Mouse (Mus musculus) lung, postnatal 36 days (tissue): ENCODE measurements at regions not wholly inside any gene's neighbourhood (a gene's known extent, or its start where the extent isn't known, plus 50 kb on each side); places are given as distances from the start of the nearest gene placed in this dataset.

ENCODE experiments used
- DNase-seq: peaks from one replicate; pipeline ENCODE4 v3.0.0; 2022; ENCODE audit warnings: mixed read lengths

DNA sequence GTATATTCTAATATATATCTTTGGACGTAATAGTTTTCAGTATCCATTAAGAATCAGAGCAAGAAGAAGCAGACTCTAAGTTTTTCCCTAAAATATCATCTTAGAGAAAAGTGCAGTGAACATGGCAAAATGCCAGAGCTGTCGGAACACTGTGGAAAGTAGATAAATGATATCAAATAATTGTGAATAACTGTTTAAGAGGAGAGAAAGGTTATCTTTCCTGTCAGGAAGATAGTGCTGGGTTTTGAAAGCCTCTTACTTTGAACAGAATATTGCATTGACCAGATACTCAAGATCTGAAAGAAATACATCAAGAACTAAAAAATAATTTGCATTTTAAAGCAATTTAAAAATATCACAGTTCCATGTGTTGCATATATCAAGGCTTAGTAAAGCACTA lies 1549.2 kb downstream of the Pcdh18 start:
- DNase-seq: no peak

DNA sequence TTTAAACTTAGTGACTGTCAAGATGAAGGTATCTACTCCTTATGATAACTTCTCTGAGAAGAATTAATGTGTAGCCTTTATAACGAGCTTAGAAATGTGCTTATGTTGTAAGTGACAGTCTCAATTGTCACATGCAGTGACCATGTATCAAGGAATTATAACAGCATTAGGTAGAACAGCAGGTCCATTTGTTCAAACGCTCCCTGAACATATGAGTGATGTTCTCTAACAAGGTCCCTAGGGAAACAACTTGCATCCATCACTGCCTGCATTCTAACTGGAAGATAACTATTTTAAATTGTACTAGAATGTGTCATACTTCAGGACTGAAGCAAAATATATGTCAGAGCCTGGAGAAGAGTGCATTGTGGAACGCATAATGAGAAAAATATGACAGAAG lies 1562.8 kb downstream of the Pcdh18 start:
- no peak for DNase-seq

DNA sequence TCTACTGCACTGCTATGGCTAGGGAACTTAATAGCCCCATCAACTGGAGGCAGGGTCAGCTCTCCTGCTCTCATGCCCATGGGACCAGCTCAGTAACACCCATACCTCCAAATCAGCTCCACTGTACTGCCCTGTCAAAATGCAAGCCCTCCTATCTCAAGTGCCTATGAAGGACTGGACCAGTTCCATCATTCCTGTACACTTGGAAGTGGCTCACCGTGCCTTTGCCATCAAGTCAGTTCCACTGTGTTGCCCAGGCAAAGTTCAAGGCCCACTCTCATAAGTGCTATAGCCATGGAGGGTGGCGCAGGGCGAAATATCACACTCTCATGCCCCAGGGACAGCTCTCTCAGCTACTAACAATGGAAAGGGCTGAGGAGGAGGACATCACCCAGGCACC lies 1612.2 kb downstream of the Pcdh18 start:
- no peak for DNase-seq

DNA sequence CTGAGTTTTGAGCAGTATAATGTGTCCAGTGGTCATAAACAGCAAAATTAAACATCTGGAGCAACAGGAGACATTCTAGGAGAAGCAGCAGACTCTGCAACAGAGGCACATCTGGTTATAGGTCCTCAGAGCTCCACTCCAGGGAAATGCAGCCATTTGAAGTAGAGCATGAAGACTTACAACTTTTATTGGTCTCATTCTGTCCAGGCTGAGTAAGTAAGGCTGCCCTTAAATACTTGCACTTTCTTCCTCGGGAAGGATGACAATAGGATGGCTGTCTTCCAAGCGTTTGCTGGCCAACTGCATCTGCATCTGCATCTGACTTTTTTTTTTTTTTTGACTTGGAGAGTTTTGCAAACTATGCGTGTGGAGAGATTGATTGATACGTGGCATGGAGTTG lies 1622.2 kb downstream of the Pcdh18 start:
- DNase-seq: no peak

DNA sequence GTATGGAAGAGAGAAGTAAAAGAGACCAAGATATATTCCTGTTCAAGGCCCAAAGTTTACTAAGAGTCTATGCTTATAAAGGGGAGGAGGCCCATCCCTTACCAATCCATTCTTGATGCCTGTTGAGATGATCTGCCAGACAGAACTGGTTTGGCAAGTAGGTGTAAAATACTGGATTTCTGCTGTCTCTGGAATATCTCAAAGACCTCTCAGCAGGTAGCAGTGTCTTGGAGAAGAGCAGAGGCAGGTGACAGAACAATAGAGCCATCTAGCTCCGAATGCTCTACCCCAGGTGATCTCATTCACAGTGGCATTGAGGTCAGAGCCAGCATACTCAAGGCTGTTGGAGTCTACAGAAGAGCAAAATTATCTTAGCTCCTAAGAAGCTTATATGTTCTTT lies 1632.9 kb downstream of the Pcdh18 start:
- no peak for DNase-seq

DNA sequence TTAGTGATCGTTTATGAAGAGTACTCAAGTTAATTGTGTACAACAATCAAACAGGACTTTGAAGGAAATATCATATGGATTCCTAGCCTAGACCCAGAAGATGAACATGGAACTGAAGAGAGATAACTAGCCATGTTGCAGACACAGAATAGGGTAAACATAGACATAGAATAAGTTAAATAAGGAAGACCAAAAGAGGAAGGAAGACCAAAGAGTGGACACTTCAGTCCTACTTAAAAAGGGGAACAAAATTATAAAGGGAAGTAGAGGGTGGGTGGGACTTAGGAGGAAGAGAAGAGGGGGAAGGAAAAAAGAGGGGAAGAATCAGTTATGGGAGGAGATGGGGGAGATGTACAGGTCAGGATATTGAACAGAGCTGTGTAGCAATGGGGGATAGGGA lies 1652.8 kb upstream of the Pabpc4l start:
- no peak for DNase-seq

DNA sequence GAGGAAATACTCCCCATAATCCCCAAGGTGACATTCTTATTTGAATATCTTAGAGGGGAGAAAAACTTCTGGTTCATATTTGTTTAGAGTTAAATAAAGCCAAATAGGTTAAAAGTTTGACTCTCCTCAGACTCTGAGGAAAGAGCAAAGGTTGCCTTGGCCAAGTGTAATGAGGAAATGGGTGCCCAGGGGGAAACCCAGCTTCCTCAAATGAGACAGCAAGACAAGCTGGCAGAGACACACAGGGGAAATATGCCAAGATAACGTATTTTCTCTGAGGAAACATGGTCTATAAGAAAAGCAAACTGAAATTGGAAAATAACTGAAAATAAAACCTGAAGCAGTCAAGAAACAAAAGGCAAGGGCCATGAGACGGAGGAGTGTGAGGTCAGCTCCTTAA lies 1632.6 kb upstream of the Pabpc4l start:
- DNase-seq: peak; percentile 22

DNA sequence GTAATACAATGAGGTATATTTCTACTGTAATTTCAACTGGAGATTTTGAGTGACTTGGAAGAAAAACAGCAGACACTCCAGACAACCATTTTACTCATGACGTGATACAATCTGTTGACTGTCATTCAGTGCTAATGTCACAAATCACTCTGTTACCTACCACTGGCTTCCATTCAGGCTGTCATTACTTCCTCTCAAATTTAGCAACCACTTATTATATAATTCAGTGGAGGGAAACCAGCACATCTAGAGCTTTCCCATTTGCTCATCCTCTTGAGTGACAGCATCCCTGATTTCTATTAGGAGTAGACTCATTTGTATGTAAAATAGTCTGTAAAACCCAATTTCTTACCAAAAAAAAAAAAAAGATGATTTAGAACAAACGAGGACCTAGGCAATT lies 1627.3 kb upstream of the Pabpc4l start:
- DNase-seq: no peak

DNA sequence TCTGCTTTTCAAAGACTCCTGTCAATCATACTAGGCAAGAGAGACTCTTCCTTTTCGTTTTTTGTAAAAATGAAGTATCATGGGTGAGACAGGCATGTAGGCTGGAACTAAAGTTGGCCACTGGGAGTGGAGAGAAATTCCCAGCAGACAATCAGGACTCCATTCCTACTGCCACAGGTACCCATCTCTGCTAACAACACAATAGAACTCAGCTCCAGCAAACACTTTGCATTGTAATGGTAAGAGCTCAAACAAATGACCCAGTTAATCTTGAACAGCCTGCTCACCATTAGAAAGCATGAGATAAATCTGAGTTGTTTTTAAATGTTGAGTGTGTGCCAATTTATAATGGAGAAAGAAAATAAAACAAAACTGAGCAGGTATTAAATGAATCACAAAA lies 1620.6 kb upstream of the Pabpc4l start:
- DNase-seq: no peak
